Mouse (Mus musculus): ENCODE data around the gene Rpl3.
A peak's percentile ranks its signal among the peaks of the same experiment; 100 is the strongest.

DNA sequence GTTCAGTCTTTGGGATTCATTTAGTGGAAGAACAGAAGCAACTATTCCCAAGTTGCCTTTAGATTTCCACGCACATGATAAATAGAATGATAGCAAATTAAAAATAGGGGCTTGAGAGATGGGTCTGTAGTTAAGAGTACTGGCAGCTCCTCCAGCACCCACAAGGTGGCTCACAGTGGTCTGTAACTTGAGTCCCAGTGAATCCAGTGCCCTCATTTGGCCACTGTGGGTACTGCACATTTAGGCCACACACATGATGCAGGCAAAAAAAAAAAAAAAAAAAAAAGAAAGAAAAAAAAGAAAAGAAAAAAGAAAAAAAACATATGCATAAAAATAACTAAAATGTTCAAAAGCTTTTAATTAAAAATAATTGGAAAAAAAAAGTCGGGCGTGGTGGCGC, 3.0 kb downstream of the Rpl3 start:
- TF ChIP-seq CTCF (IDR thresholded peaks at IDR 0.05; ENCODE audit: extremely low read depth, insufficient read depth, low read length) (peak; percentile 98), POLR2A (IDR thresholded peaks at IDR 0.05; ENCODE audit: extremely low read depth, insufficient read depth, low read length) (no peak)
